Mouse (Mus musculus) heart, postnatal 25 days (tissue): ENCODE data around the gene Trappc10. TPM values are rescaled to one million over a fixed set of nuclear protein-coding genes. Genes with fewer than 3 reads are reported as not detected.

Experiments
- DNase-seq: peaks from one replicate; pipeline ENCODE4 v3.0.0; 2022; ENCODE audit warnings: low spot score
- intact Hi-C: fragments of 180-260 bp; cut with DNase I; formaldehyde crosslinking; loops from one replicate; pipeline ENCODE4 v1.15.1; 2025
- total RNA-seq, 2 experiments: library from RNA; stranded (reverse); gene quantifications; 2 replicates each; pipeline ENCODE4 v1.2.3; 2021

The Trappc10 gene
- total RNA-seq: 10 to 100 TPM; 40.2 to 44.4 TPM

GRCm38 (mm10) chr10:78244438-78245224 is at the start of gene Trappc10:
Gene Trappc10, minus strand, starts transcription at chr10:78244641.
- DNase-seq: peak; percentile 80
- intact Hi-C loops: loop anchor here (5.0 kb wide), 1 partner anchor 57 kb away; the partner anchor contains the start of gene Pwp2

- no peak for DNase-seq
- intact Hi-C loops: no loop called here
Measured at GRCm38 (mm10) chr10:78293576-78293975, 49.1 kb upstream of the Trappc10 start.

- no peak for DNase-seq
- intact Hi-C loops: no loop called here
Measured at GRCm38 (mm10) chr10:78292381-78292780, 47.9 kb upstream of the Trappc10 start.

- DNase-seq: no peak
- intact Hi-C loops: no loop called here
Measured at GRCm38 (mm10) chr10:78290730-78291535, 46.5 kb upstream of the Trappc10 start.

GRCm38 (mm10) chr10:78288896-78289295 is 44.5 kb upstream of the Trappc10 start:
- DNase-seq: no peak
- intact Hi-C loops: no loop called here

- DNase-seq: no peak
- intact Hi-C loops: no loop called here
Measured at GRCm38 (mm10) chr10:78288135-78288534, 43.7 kb upstream of the Trappc10 start.

GRCm38 (mm10) chr10:78287465-78288132 is 43.2 kb upstream of the Trappc10 start:
- no peak for DNase-seq
- intact Hi-C loops: no loop called here

GRCm38 (mm10) chr10:78285959-78286358 is 41.5 kb upstream of the Trappc10 start:
- intact Hi-C loops: no loop called here
- DNase-seq: no peak

- intact Hi-C loops: no loop called here
- DNase-seq: no peak
Measured at GRCm38 (mm10) chr10:78285409-78285808, 41.0 kb upstream of the Trappc10 start.

GRCm38 (mm10) chr10:78284812-78285211 is 40.4 kb upstream of the Trappc10 start:
- DNase-seq: no peak
- intact Hi-C loops: loop anchor here (5.0 kb wide), 1 partner anchor 37 kb away; no protein-coding TSS in a partner anchor

- no peak for DNase-seq
- intact Hi-C loops: loop anchor here (5.0 kb wide), 1 partner anchor 40 kb away; no protein-coding TSS in a partner anchor
Measured at GRCm38 (mm10) chr10:78282411-78282810, 38.0 kb upstream of the Trappc10 start.

GRCm38 (mm10) chr10:78280486-78280885 is 36.0 kb upstream of the Trappc10 start:
- intact Hi-C loops: loop anchor here (5.0 kb wide), 1 partner anchor 42 kb away; no protein-coding TSS in a partner anchor
- DNase-seq: no peak

GRCm38 (mm10) chr10:78279210-78279609 is 34.8 kb upstream of the Trappc10 start:
- intact Hi-C loops: loop anchor here (1.0 kb wide), 1 partner anchor 113 kb away; no protein-coding TSS in a partner anchor

GRCm38 (mm10) chr10:78277835-78278234 is 33.4 kb upstream of the Trappc10 start:
- no peak for DNase-seq
- intact Hi-C loops: no loop called here

More at GRCm38 (mm10) chr10:78279210-78279609, 34.8 kb upstream of the Trappc10 start:
- no peak for DNase-seq

- intact Hi-C loops: no loop called here
- no peak for DNase-seq
Measured at GRCm38 (mm10) chr10:78276242-78276641, 31.8 kb upstream of the Trappc10 start.

GRCm38 (mm10) chr10:78272932-78273331 is 28.5 kb upstream of the Trappc10 start:
- DNase-seq: no peak
- intact Hi-C loops: no loop called here

GRCm38 (mm10) chr10:78265881-78266280 is 21.4 kb upstream of the Trappc10 start:
- intact Hi-C loops: no loop called here
- no peak for DNase-seq

GRCm38 (mm10) chr10:78264735-78265134 is 20.3 kb upstream of the Trappc10 start:
- no peak for DNase-seq
- intact Hi-C loops: no loop called here

- DNase-seq: no peak
- intact Hi-C loops: no loop called here
Measured at GRCm38 (mm10) chr10:78260916-78261650, 16.6 kb upstream of the Trappc10 start.
